Mouse (Mus musculus) MEL (cell line): ENCODE data around the gene Ripor3. TPM values are rescaled to one million over a fixed set of nuclear protein-coding genes. Genes with fewer than 3 reads are reported as not detected.

Source experiments
- DNase-seq: peaks from one replicate; pipeline ENCODE4 v3.0.0; 2011; ENCODE audit warnings: low read depth, low spot score
- H3K27ac ChIP-seq: 2 replicates; pipeline ENCODE4 v1.5.1; 2012; ENCODE audit warnings: low read depth, mild to moderate bottlenecking, control low read depth, low read length, moderate library complexity; ENCODE audit not compliant: control insufficient read depth
- H3K27me3 ChIP-seq, 2 experiments: fragments of 150-350 bp in 1 of 2; sonication (generic) in 1 of 2; 2 replicates each; pipeline ENCODE4 v1.6.1; 2012; ENCODE audit warnings: low read length in 2 of 2, mild to moderate bottlenecking in 2 of 2, improper control_type of control experiment in 1 of 2, moderate library complexity in 1 of 2; ENCODE audit not compliant: insufficient read depth in 2 of 2, control insufficient read depth in 1 of 2
- H3K36me3 ChIP-seq, 2 experiments: 2 replicates each; pipeline ENCODE4 v1.6.1; 2012 to 2014; ENCODE audit warnings: low read length in 2 of 2, improper control_type of control experiment in 1 of 2, inconsistent platforms in 1 of 2, mild to moderate bottlenecking in 1 of 2; ENCODE audit not compliant: insufficient read depth in 2 of 2, control insufficient read depth in 1 of 2
- H3K4me1 ChIP-seq, 2 experiments: fragments of 150-350 bp in 1 of 2; sonication (generic) in 1 of 2; 2 replicates each; pipeline ENCODE4 v1.6.1; 2012; ENCODE audit warnings: low read length in 2 of 2, improper control_type of control experiment in 1 of 2, mild to moderate bottlenecking in 1 of 2; ENCODE audit not compliant: insufficient read depth in 2 of 2, control insufficient read depth in 1 of 2
- H3K4me3 ChIP-seq, 2 experiments: fragments of 150-350 bp in 1 of 2; sonication (generic) in 1 of 2; 2 replicates each; pipeline ENCODE4 v1.5.1; 2012; ENCODE audit warnings: low read depth in 2 of 2, low read length in 2 of 2, mild to moderate bottlenecking in 2 of 2, moderate library complexity in 2 of 2, control low read depth in 1 of 2, improper control_type of control experiment in 1 of 2; ENCODE audit not compliant: control insufficient read depth in 1 of 2, insufficient read depth in 1 of 2
- H3K79me2 ChIP-seq: 2 replicates; pipeline ENCODE4 v1.6.1; 2012; ENCODE audit warnings: mild to moderate bottlenecking, low read length, moderate library complexity; ENCODE audit not compliant: control insufficient read depth, poor library complexity, insufficient read depth
- H3K9ac ChIP-seq: 2 replicates; pipeline ENCODE4 v1.6.1; 2012; ENCODE audit warnings: low read depth, mild to moderate bottlenecking, control low read depth, low read length, moderate library complexity; ENCODE audit not compliant: control insufficient read depth, poor library complexity, severe bottlenecking
- H3K9me3 ChIP-seq: fragments of 150-350 bp; sonication (generic); replicated peaks from 2 replicates; pipeline ENCODE4 v1.6.1; 2012; ENCODE audit warnings: mild to moderate bottlenecking, low read length, improper control_type of control experiment, moderate library complexity; ENCODE audit not compliant: insufficient read depth
- CHD1 ChIP-seq: IDR thresholded peaks from 2 replicates; pipeline ENCODE4 v1.6.1; 2012; ENCODE audit warnings: low read depth, mild to moderate bottlenecking, inconsistent platforms, low read length, improper control_type of control experiment
- CHD2 ChIP-seq: IDR thresholded peaks from 2 replicates; pipeline ENCODE4 v1.6.1; 2011; ENCODE audit warnings: low read length, improper control_type of control experiment
- E2F4 ChIP-seq: IDR thresholded peaks from 2 replicates; pipeline ENCODE4 v1.6.1; 2011; ENCODE audit warnings: low read depth, low read length, improper control_type of control experiment, borderline replicate concordance
- ETS1 ChIP-seq: IDR thresholded peaks from 2 replicates; pipeline ENCODE4 v1.6.1; 2012; ENCODE audit warnings: low read depth, mild to moderate bottlenecking, inconsistent platforms, low read length, improper control_type of control experiment, moderate library complexity
- GABPA ChIP-seq: IDR thresholded peaks from 2 replicates; pipeline ENCODE4 v1.6.1; 2012; ENCODE audit warnings: low read depth, mild to moderate bottlenecking, inconsistent platforms, low read length, improper control_type of control experiment, moderate library complexity
- GATA1 ChIP-seq: IDR thresholded peaks from 2 replicates; pipeline ENCODE4 v1.6.1; 2011; ENCODE audit warnings: low read depth, low read length, improper control_type of control experiment
- HCFC1 ChIP-seq: IDR thresholded peaks from 2 replicates; pipeline ENCODE4 v1.6.1; 2012; ENCODE audit warnings: low read depth, mild to moderate bottlenecking, inconsistent platforms, low read length, improper control_type of control experiment, moderate library complexity
- JUND ChIP-seq: IDR thresholded peaks from 2 replicates; pipeline ENCODE4 v1.6.1; 2011; ENCODE audit warnings: low read depth, mild to moderate bottlenecking, improper control_type of control experiment, low read length
- MAX ChIP-seq: IDR thresholded peaks from 2 replicates; pipeline ENCODE4 v1.6.1; 2011; ENCODE audit warnings: low read length, improper control_type of control experiment
- MAZ ChIP-seq: IDR thresholded peaks from 2 replicates; pipeline ENCODE4 v1.6.1; 2012; ENCODE audit warnings: low read depth, mild to moderate bottlenecking, inconsistent platforms, low read length, improper control_type of control experiment
- MYB ChIP-seq: IDR thresholded peaks from 2 replicates; pipeline ENCODE4 v1.6.1; 2011; ENCODE audit warnings: mild to moderate bottlenecking, low read depth, low read length, improper control_type of control experiment
- POLR2A ChIP-seq, 2 experiments: IDR thresholded peaks; 2 replicates each; pipeline ENCODE4 v1.6.1; 2011 to 2012; ENCODE audit warnings: low read length in 2 of 2, mild to moderate bottlenecking in 2 of 2, control low read depth in 1 of 2, improper control_type of control experiment in 1 of 2, low read depth in 1 of 2, moderate library complexity in 1 of 2; ENCODE audit not compliant: control insufficient read depth in 1 of 2, insufficient read depth in 1 of 2, poor library complexity in 1 of 2
- POLR2AphosphoS2 ChIP-seq: IDR thresholded peaks from 2 replicates; pipeline ENCODE4 v1.6.1; 2011; ENCODE audit warnings: low read length, improper control_type of control experiment
- RCOR1 ChIP-seq: IDR thresholded peaks from 2 replicates; pipeline ENCODE4 v1.6.1; 2012; ENCODE audit warnings: low read depth, mild to moderate bottlenecking, inconsistent platforms, low read length, improper control_type of control experiment
- SIN3A ChIP-seq: IDR thresholded peaks from 2 replicates; pipeline ENCODE4 v1.6.1; 2012; ENCODE audit warnings: low read length, improper control_type of control experiment, inconsistent platforms
- SMC3 ChIP-seq: IDR thresholded peaks from 2 replicates; pipeline ENCODE4 v1.6.1; 2011; ENCODE audit warnings: low read depth, low read length, improper control_type of control experiment
- TBP ChIP-seq: IDR thresholded peaks from 2 replicates; pipeline ENCODE4 v1.8.0; 2011; ENCODE audit warnings: low read depth, low read length, improper control_type of control experiment
- TCF12 ChIP-seq: IDR thresholded peaks from 2 replicates; pipeline ENCODE4 v1.6.1; 2014; ENCODE audit warnings: low read depth, mild to moderate bottlenecking, inconsistent platforms, low read length, improper control_type of control experiment, moderate library complexity
- UBTF ChIP-seq: IDR thresholded peaks from 2 replicates; pipeline ENCODE4 v1.6.1; 2012; ENCODE audit warnings: low read depth, mild to moderate bottlenecking, inconsistent platforms, low read length, improper control_type of control experiment, moderate library complexity, borderline replicate concordance; ENCODE audit not compliant: insufficient read depth
- USF1 ChIP-seq: IDR thresholded peaks from 2 replicates; pipeline ENCODE4 v1.6.1; 2014; ENCODE audit warnings: low read depth, mild to moderate bottlenecking, inconsistent platforms, low read length, improper control_type of control experiment, moderate library complexity
- ZKSCAN1 ChIP-seq: IDR thresholded peaks from 2 replicates; pipeline ENCODE4 v1.6.1; 2012; ENCODE audit warnings: low read depth, mild to moderate bottlenecking, inconsistent platforms, low read length, improper control_type of control experiment, moderate library complexity
- ZMIZ1 ChIP-seq: IDR thresholded peaks from 2 replicates; pipeline ENCODE4 v1.6.1; 2012; ENCODE audit warnings: low read depth, mild to moderate bottlenecking, inconsistent platforms, low read length, improper control_type of control experiment, moderate library complexity
- polyA plus RNA-seq, 2 experiments: library from polyadenylated mRNA; stranded (reverse) in 1 of 2; unstranded in 1 of 2; fragments of >175 nt in 1 of 2; fragments of >200 nt in 1 of 2; gene quantifications; 2 replicates each; pipeline versions ENCODE4 v1.2.1 to v1.2.4; 2012; ENCODE audit warnings: low replicate concordance in 2 of 2, low read depth in 1 of 2; ENCODE audit not compliant: insufficient read length in 2 of 2, insufficient read depth in 1 of 2, missing spikeins in 1 of 2
- total RNA-seq: library from RNA; depleted of rRNA; stranded (reverse); fragments of 300-350 nt; gene quantifications from 2 replicates; pipeline ENCODE4 v1.2.3, GENCODE M21; 2012

Gene Ripor3
- total and polyA plus RNA-seq, 3 experiments, result not detected

- no peak overlapping the region for H3K27ac ChIP-seq
- peaks cover 64% of the 10 kb centered on the region for H3K79me2 ChIP-seq
- TF ChIP-seq ETS1 (no peak), CHD2 (no peak), USF1 (no peak), TCF12 (no peak), HCFC1 (no peak), GATA1 (no peak), POLR2A (IDR thresholded peaks at IDR 0.05; ENCODE audit: control insufficient read depth in 1 of 2, insufficient read depth in 1 of 2, low read depth in 1 of 2, low read length in 2 of 2, poor library complexity in 1 of 2) (no peak), TBP (no peak), MAZ (no peak)
- H3K36me3 ChIP-seq, result peaks cover 0 to 19% of the 10 kb centered on the region in 2 experiments; a peak in 2 of 4 replicates
- H3K4me3 ChIP-seq, result no peak overlapping the region
- H3K27me3 ChIP-seq, result no peaks in the 10 kb centered on the region
- DNase-seq, result no peak
- no peak overlapping the region for H3K9ac ChIP-seq
- H3K4me1 ChIP-seq, result peaks cover 10 to 21% of the 10 kb centered on the region in 2 experiments
- H3K9me3 ChIP-seq, result no peaks in the 10 kb centered on the region
Measured at GRCm38 (mm10) chr2:167940636-167941035, 69.8 kb downstream of the Ripor3 start.

GRCm38 (mm10) chr2:167939632-167940399 lies 70.6 kb downstream of the Ripor3 start:
- no peak overlapping the region for H3K4me3 ChIP-seq
- H3K9me3 ChIP-seq, result no peaks in the 10 kb centered on the region
- no peaks in the 10 kb centered on the region for H3K27me3 ChIP-seq
- H3K79me2 ChIP-seq, result peaks cover 66% of the 10 kb centered on the region
- no peak overlapping the region for H3K9ac ChIP-seq
- DNase-seq, result no peak
- H3K27ac ChIP-seq, result no peak overlapping the region
- TF ChIP-seq MYB (no peak), SMC3 (no peak), ZKSCAN1 (no peak), POLR2AphosphoS2 (no peak), RCOR1 (no peak), CHD2 (no peak), UBTF (no peak), JUND (no peak), E2F4 (no peak), POLR2A (IDR thresholded peaks at IDR 0.05; ENCODE audit: control insufficient read depth in 1 of 2, insufficient read depth in 1 of 2, low read depth in 1 of 2, low read length in 2 of 2, poor library complexity in 1 of 2) (no peak), SIN3A (no peak), GABPA (no peak), ZMIZ1 (no peak), MAX (no peak), ETS1 (no peak), CHD1 (no peak)
- TF ChIP-seq, all 39 proteins: peak for 0
- Histone ChIP-seq H3K36me3 (peaks cover 0 to 19% of the 10 kb centered on the region in 2 experiments; a peak in 2 of 4 replicates), H3K4me1 (peaks cover 10 to 21% of the 10 kb centered on the region in 2 experiments)
